In genomic region chr4:126156617-126157016, GRCm38 (mm10) we compare ENCODE assay signal across 9 mouse cellular contexts. TPM values are rescaled to one million over a fixed set of nuclear protein-coding genes. Genes with fewer than 3 reads are reported as not detected.
DNase-seq lines count a peak whose midpoint lies in the region; ATAC-seq and TF ChIP-seq lines count a peak whose summit lies in the region.
"Had no signal": no experiment of that assay in that cellular context is flagged by ENCODE, and none has a peak within 500 bp of the region (broad histone marks: within the 10 kb centered on the region; RNA-seq: fewer than 3 reads in every experiment).

No protein-coding gene starts in this region.

- H3K79me2 ChIP-seq in CH12.LX (replicated peaks; ENCODE audit: control insufficient read depth, extremely low read depth, insufficient read depth, poor library complexity, severe bottlenecking) = no peaks in the 10 kb centered on the region

- H3K4me2 ChIP-seq in hindbrain, embryonic 11.5 days (replicated peaks; ENCODE audit: low read depth, low read length) = no peak overlapping the region
- no peak overlapping the region for H3K4me2 ChIP-seq in hindbrain, embryonic 14.5 days (replicated peaks)
- H3K4me2 ChIP-seq in CH12.LX (ENCODE audit: insufficient read depth, low read depth, poor library complexity, severe bottlenecking) = no peak overlapping the region
- H3K4me2 ChIP-seq in embryonic facial prominence, embryonic 15.5 days (replicated peaks) = no peak overlapping the region
- H3K4me2 ChIP-seq: midbrain, embryonic 12.5 days had no signal

- H3K9me3 ChIP-seq in hindbrain, embryonic 11.5 days (ENCODE audit: control insufficient read depth, low read length) = no peaks in the 10 kb centered on the region
- H3K9me3 ChIP-seq in hindbrain, embryonic 14.5 days (ENCODE audit: control insufficient read depth, low read length) = no peaks in the 10 kb centered on the region
- H3K9me3 ChIP-seq in CH12.LX (replicated peaks; ENCODE audit: low read length) = no peaks in the 10 kb centered on the region
- no peaks in the 10 kb centered on the region for H3K9me3 ChIP-seq in embryonic facial prominence, embryonic 15.5 days (replicated peaks)
- H3K9me3 ChIP-seq: midbrain, embryonic 12.5 days had no signal

- TF ChIP-seq EP300 in CH12.LX (IDR thresholded peaks at IDR 0.05; ENCODE audit: low read length) = no peak

- in situ Hi-C loops in CH12.LX (cut with MboI; ENCODE audit: low pct_ligation_motif_present, low pct_unique_long_range_greater_than_20kb, low sequenced_read_pairs) = no loop called here

- TF ChIP-seq CTCF in CH12.LX (conservative IDR thresholded peaks at IDR 0.05 in 1 of 2, IDR thresholded peaks at IDR 0.05 in 1 of 2; ENCODE audit: low read depth in 2 of 2, low read length in 2 of 2) = peak; percentile 61 to 85

- no peak for TF ChIP-seq POLR2A in CH12.LX (IDR thresholded peaks at IDR 0.05; ENCODE audit: low read depth, low read length)

- TF ChIP-seq RAD21 in CH12.LX (IDR thresholded peaks at IDR 0.05; ENCODE audit: low read depth, low read length) = no peak; the same call in none of the 2 replicates

- H3K4me3 ChIP-seq in hindbrain, embryonic 11.5 days (ENCODE audit: low read depth, low read length) = no peak overlapping the region
- no peak overlapping the region for H3K4me3 ChIP-seq in hindbrain, embryonic 14.5 days (replicated peaks; ENCODE audit: low read length)
- H3K4me3 ChIP-seq in CH12.LX (replicated peaks in 1 of 3; ENCODE audit: low read depth in 2 of 3, low read length in 2 of 3, poor library complexity in 1 of 3) = no peak overlapping the region
- no peak overlapping the region for H3K4me3 ChIP-seq in embryonic facial prominence, embryonic 15.5 days (replicated peaks)
- H3K4me3 ChIP-seq: midbrain, embryonic 12.5 days had no signal

- dilution Hi-C loops in CH12.LX (cut with MboI; ENCODE audit: extremely low pct_ligation_motif_present, extremely low pct_unique_long_range_greater_than_20kb, low sequenced_read_pairs) = no loop called here

- no peak for ATAC-seq in hindbrain, embryonic 11.5 days (ENCODE audit: low FRiP score)
- ATAC-seq in hindbrain, embryonic 14.5 days (ENCODE audit: low FRiP score) = no peak
- no peak for ATAC-seq in embryonic facial prominence, embryonic 15.5 days (ENCODE audit: insufficient number of reproducible peaks, low FRiP score, low TSS enrichment, low read depth)

- H3K4me1 ChIP-seq in hindbrain, embryonic 11.5 days (replicated peaks; ENCODE audit: control insufficient read depth, insufficient read depth, low read length) = no peaks in the 10 kb centered on the region
- H3K4me1 ChIP-seq in hindbrain, embryonic 14.5 days (replicated peaks; ENCODE audit: control insufficient read depth, insufficient read depth, low read length) = no peaks in the 10 kb centered on the region
- no peaks in the 10 kb centered on the region for H3K4me1 ChIP-seq in CH12.LX (ENCODE audit: control insufficient read depth in 1 of 2, insufficient read depth in 2 of 2)
- H3K4me1 ChIP-seq in embryonic facial prominence, embryonic 15.5 days = peaks cover 25% of the 10 kb centered on the region
- H3K4me1 ChIP-seq: midbrain, embryonic 12.5 days had no signal

- no peaks in the 10 kb centered on the region for H3K36me3 ChIP-seq in hindbrain, embryonic 11.5 days (ENCODE audit: control insufficient read depth, insufficient read depth, low read length)
- no peaks in the 10 kb centered on the region for H3K36me3 ChIP-seq in hindbrain, embryonic 14.5 days (replicated peaks; ENCODE audit: control insufficient read depth, insufficient read depth)
- H3K36me3 ChIP-seq in CH12.LX (replicated peaks in 1 of 2; ENCODE audit: control insufficient read depth in 1 of 2, insufficient read depth in 1 of 2, low read length in 1 of 2) = peaks cover 0 to 67% of the 10 kb centered on the region in 2 experiments
- peaks cover 11% of the 10 kb centered on the region for H3K36me3 ChIP-seq in embryonic facial prominence, embryonic 15.5 days
- H3K36me3 ChIP-seq: midbrain, embryonic 12.5 days had no signal

- no peak overlapping the region for H3K27ac ChIP-seq in hindbrain, embryonic 11.5 days (ENCODE audit: low read depth, low read length)
- H3K27ac ChIP-seq in hindbrain, embryonic 14.5 days = no peak overlapping the region
- H3K27ac ChIP-seq in CH12.LX (ENCODE audit: insufficient read depth, low read depth) = no peak overlapping the region
- peak overlapping the region; percentile 69; the same call in 1 of the 2 replicates for H3K27ac ChIP-seq in embryonic facial prominence, embryonic 15.5 days (replicated peaks)

- H3K27me3 ChIP-seq in hindbrain, embryonic 11.5 days (ENCODE audit: control insufficient read depth, insufficient read depth, low read length) = no peaks in the 10 kb centered on the region
- H3K27me3 ChIP-seq in hindbrain, embryonic 14.5 days (ENCODE audit: control insufficient read depth, insufficient read depth, low read length) = no peaks in the 10 kb centered on the region
- no peaks in the 10 kb centered on the region for H3K27me3 ChIP-seq in CH12.LX (replicated peaks)
- no peaks in the 10 kb centered on the region for H3K27me3 ChIP-seq in embryonic facial prominence, embryonic 15.5 days
- H3K27me3 ChIP-seq: midbrain, embryonic 12.5 days had no signal

- no peak overlapping the region for H3K9ac ChIP-seq in hindbrain, embryonic 11.5 days (ENCODE audit: low read depth, low read length)
- H3K9ac ChIP-seq in hindbrain, embryonic 14.5 days = no peak overlapping the region
- no peak overlapping the region for H3K9ac ChIP-seq in CH12.LX (ENCODE audit: insufficient read depth, low read depth)
- H3K9ac ChIP-seq in embryonic facial prominence, embryonic 15.5 days = no peak overlapping the region
- H3K9ac ChIP-seq: midbrain, embryonic 12.5 days had no signal

- 58% methylated on average over 5 of the region's 5 CpGs for WGBS in hindbrain, embryonic 11.5 days
- 59% methylated on average over 5 of the region's 5 CpGs for WGBS in hindbrain, embryonic 14.5 days
- WGBS in embryonic facial prominence, embryonic 15.5 days = 57% methylated on average over 5 of the region's 5 CpGs

- peak; percentile 36 for DNase-seq in hindbrain, embryonic 11.5 days (ENCODE audit: low spot score)
- no peak for DNase-seq in hindbrain, embryonic 14.5 days (ENCODE audit: low spot score)
- DNase-seq in CH12.LX (ENCODE audit: extremely low read depth) = peak; percentile 21
- peak; percentile 68 for DNase-seq in naive thymus-derived CD4-positive, alpha-beta T cell, adult 2 months (ENCODE audit: low read depth)
- DNase-seq in gastrocnemius, postnatal 4 days (ENCODE audit: low spot score in 2 of 2) = no peak
- DNase-seq in layer of hippocampus, adult 9-10 months (ENCODE audit: low spot score) = no peak
- DNase-seq in ovary, postnatal 14 days (ENCODE audit: low spot score) = no peak

TF ChIP-seq in CH12.LX, 34 proteins besides CTCF, POLR2A, EP300 and RAD21:
- TF ChIP-seq NELFE (IDR thresholded peaks at IDR 0.05; ENCODE audit: low read depth, low read length) (0 out of 2 replicates have a peak, but pooled peaks have one; percentile 24), ELF1 (IDR thresholded peaks at IDR 0.05; ENCODE audit: low read depth, low read length) (no peak), ZMIZ1 (IDR thresholded peaks at IDR 0.05; ENCODE audit: low read depth, low read length) (no peak), SMC3 (IDR thresholded peaks at IDR 0.05; ENCODE audit: low read depth, low read length) (peak; percentile 39)

RNA-seq across cellular contexts. Expression of gene Sh3d21, which starts 6.7 kb away (rescaled TPM):
- 2.0 and 2.7 TPM in 2 replicates for polyA plus RNA-seq in hindbrain, embryonic 11.5 days (2014; fragmentation: Nextera tagmentation; extraction: Ambion mirVana)
- polyA plus RNA-seq in hindbrain, embryonic 14.5 days (2014; fragmentation: Nextera tagmentation; extraction: Ambion mirVana) = 1.1 TPM in 2 replicates
- total RNA-seq in CH12.LX (2012; rRNA removed) (0.21 and 0.25 TPM in 2 replicates), CH12.LX (2014; rRNA removed) (0.35 and 0.36 TPM in 2 replicates)
- 0.46 and 0.52 TPM in 2 replicates for polyA plus RNA-seq in CH12.LX (2012; ENCODE audit: insufficient read length, low read depth)
- 15.0 and 16.8 TPM in 2 replicates for polyA plus RNA-seq in embryonic facial prominence, embryonic 15.5 days (2015; fragmentation: Nextera tagmentation; extraction: Ambion mirVana)
- total RNA-seq in gastrocnemius, postnatal 4 days (2021) = 1 to 10 TPM; 2.9 TPM

RNA-seq across cellular contexts. Expression of gene Eva1b, which starts 9.1 kb away (rescaled TPM):
- polyA plus RNA-seq in hindbrain, embryonic 11.5 days (2014; fragmentation: Nextera tagmentation; extraction: Ambion mirVana) = 33.1 and 36.0 TPM in 2 replicates
- polyA plus RNA-seq in hindbrain, embryonic 14.5 days (2014; fragmentation: Nextera tagmentation; extraction: Ambion mirVana) = 13.5 and 19.2 TPM in 2 replicates
- total RNA-seq in CH12.LX (2012; rRNA removed) (3.5 and 4.3 TPM in 2 replicates), CH12.LX (2014; rRNA removed) (0.97 and 1.3 TPM in 2 replicates)
- polyA plus RNA-seq in CH12.LX (2012; ENCODE audit: insufficient read length, low read depth) = 0.93 and 1.3 TPM in 2 replicates
- polyA plus RNA-seq in embryonic facial prominence, embryonic 15.5 days (2015; fragmentation: Nextera tagmentation; extraction: Ambion mirVana) = 84.3 and 94.6 TPM in 2 replicates
- total RNA-seq in gastrocnemius, postnatal 4 days (2021) = 10 to 100 TPM; 31.8 to 33.8 TPM

RNA-seq across cellular contexts. Expression of gene Thrap3, which starts 45.9 kb away (rescaled TPM):
- 191 and 228 TPM in 2 replicates for polyA plus RNA-seq in hindbrain, embryonic 11.5 days (2014; fragmentation: Nextera tagmentation; extraction: Ambion mirVana)
- polyA plus RNA-seq in hindbrain, embryonic 14.5 days (2014; fragmentation: Nextera tagmentation; extraction: Ambion mirVana) = 127 and 139 TPM in 2 replicates
- 140 and 168 TPM in 2 replicates for total RNA-seq in CH12.LX (2012; rRNA removed)
- total RNA-seq in CH12.LX (2014; rRNA removed) = 183 and 204 TPM in 2 replicates
- 327 and 334 TPM in 2 replicates for polyA plus RNA-seq in CH12.LX (2012; ENCODE audit: insufficient read length, low read depth)
- 191 and 208 TPM in 2 replicates for polyA plus RNA-seq in embryonic facial prominence, embryonic 15.5 days (2015; fragmentation: Nextera tagmentation; extraction: Ambion mirVana)
- total RNA-seq in gastrocnemius, postnatal 4 days (2021) = 100 to 1,000 TPM; 182 to 188 TPM

RNA-seq across cellular contexts. Expression of gene Stk40, which starts 52.9 kb away (rescaled TPM):
- 19.0 and 26.0 TPM in 2 replicates for polyA plus RNA-seq in hindbrain, embryonic 11.5 days (2014; fragmentation: Nextera tagmentation; extraction: Ambion mirVana)
- polyA plus RNA-seq in hindbrain, embryonic 14.5 days (2014; fragmentation: Nextera tagmentation; extraction: Ambion mirVana) = 24.2 and 25.2 TPM in 2 replicates
- total RNA-seq in CH12.LX (2012; rRNA removed) (12.0 and 16.4 TPM in 2 replicates), CH12.LX (2014; rRNA removed) (6.4 and 8.6 TPM in 2 replicates)
- polyA plus RNA-seq in CH12.LX (2012; ENCODE audit: insufficient read length, low read depth) = 30.4 and 33.0 TPM in 2 replicates
- polyA plus RNA-seq in embryonic facial prominence, embryonic 15.5 days (2015; fragmentation: Nextera tagmentation; extraction: Ambion mirVana) = 37.4 and 38.7 TPM in 2 replicates
- total RNA-seq in gastrocnemius, postnatal 4 days (2021) = 10 to 100 TPM; 34.4 to 39.0 TPM

Comparison
In these comparisons a context has a peak if more than half of its experiments do, and no peak if none do; other contexts are left out.
1. DNase-seq: peak in hindbrain, embryonic 11.5 days (single experiment), CH12.LX (single experiment) and naive thymus-derived CD4-positive, alpha-beta T cell, adult 2 months (single experiment); none in hindbrain, embryonic 14.5 days (single experiment), gastrocnemius, postnatal 4 days (0 of 2), layer of hippocampus, adult 9-10 months (single experiment) and ovary, postnatal 14 days (single experiment).